Mouse (Mus musculus) intestine, embryonic 14.5 days (tissue): ENCODE measurements around the gene Srsf12. TPM values are rescaled to one million over a fixed set of nuclear protein-coding genes. Genes with fewer than 3 reads are reported as not detected.

Experiments used
- ATAC-seq: fragments of 200-750 bp; cut with Nextera tagmentation; replicated peaks from 2 replicates; pipeline ENCODE4 v1.8.0; 2017; ENCODE audit warnings: low read depth, moderate number of reproducible peaks, moderate TSS enrichment, moderate library complexity; ENCODE audit not compliant: low FRiP score, low TSS enrichment
- DNase-seq: peaks from one replicate; pipeline ENCODE4 v3.0.0-alpha.2; 2018; ENCODE audit warnings: low spot score
- H3K27ac ChIP-seq: fragments of 300-500 bp; sonication (generic); 2 replicates; pipeline ENCODE4 v1.5.1; 2014; ENCODE audit warnings: low read depth, mild to moderate bottlenecking, control low read depth
- H3K27me3 ChIP-seq: fragments of 300-500 bp; sonication (generic); replicated peaks from 2 replicates; pipeline ENCODE4 v1.6.1; 2014; ENCODE audit warnings: low read length, control low read depth; ENCODE audit not compliant: control insufficient read depth, insufficient read depth
- H3K36me3 ChIP-seq: fragments of 300-500 bp; sonication (generic); 2 replicates; pipeline ENCODE4 v1.6.1; 2014; ENCODE audit warnings: low read length, control low read depth; ENCODE audit not compliant: control insufficient read depth, insufficient read depth
- H3K4me1 ChIP-seq: fragments of 300-500 bp; sonication (generic); replicated peaks from 2 replicates; pipeline ENCODE4 v1.6.1; 2014; ENCODE audit warnings: low read length, control low read depth, mixed read lengths; ENCODE audit not compliant: control insufficient read depth, insufficient read depth
- H3K4me2 ChIP-seq: fragments of 300-500 bp; sonication (generic); 2 replicates; pipeline ENCODE4 v1.6.1; 2014; ENCODE audit warnings: low read length
- H3K4me3 ChIP-seq: fragments of 300-500 bp; sonication (generic); 2 replicates; pipeline ENCODE4 v1.5.1; 2014; ENCODE audit warnings: low read depth, low read length, control low read depth, mixed read lengths
- H3K9ac ChIP-seq: fragments of 300-500 bp; sonication (generic); 2 replicates; pipeline ENCODE4 v1.6.1; 2014; ENCODE audit warnings: mild to moderate bottlenecking, low read length
- H3K9me3 ChIP-seq: fragments of 300-500 bp; sonication (generic); 2 replicates; pipeline ENCODE4 v1.6.1; 2016; ENCODE audit warnings: low read length, control low read depth; ENCODE audit not compliant: control insufficient read depth
- WGBS: fragments of 180-500 bp; shearing (Covaris S2); extraction: QIAGEN DNeasy Blood & Tissue Kit; methylation state at CpG from one replicate; pipeline ENCODE4 v1.1.7; 2014; 5-methylcytosine and 5-hydroxymethylcytosine counted together
- polyA plus RNA-seq: library from polyadenylated mRNA; unstranded; fragments of >200 nt; fragmentation: Nextera tagmentation; extraction: Ambion mirVana; gene quantifications from 2 replicates; pipeline ENCODE4 v1.2.1, GENCODE M21; 2014

The Srsf12 gene
- polyA plus RNA-seq, 1 experiment from 2014 or later: 9.5 TPM

- DNase-seq: no peak
- Histone ChIP-seq H3K4me2 (no peak overlapping the region), H3K27me3 (no peaks in the 10 kb centered on the region), H3K4me1 (no peaks in the 10 kb centered on the region; the same call in 1 of the 2 replicates), H3K36me3 (no peaks in the 10 kb centered on the region), H3K4me3 (no peak overlapping the region), H3K27ac (no peak overlapping the region), H3K9ac (no peak overlapping the region), H3K9me3 (no peaks in the 10 kb centered on the region)
- 13% methylated on average over 1 of the region's 1 CpGs for WGBS
- no peak for ATAC-seq
These were observed 13.1 kb downstream of the Srsf12 start for GRCm38 (mm10) chr4:33221847-33222246.

GRCm38 (mm10) chr4:33224003-33224675, 15.3 kb downstream of the Srsf12 start:
- H3K9me3 ChIP-seq: no peaks in the 10 kb centered on the region
- no peaks in the 10 kb centered on the region for H3K27me3 ChIP-seq
- H3K4me3 ChIP-seq: no peak overlapping the region
- 58% methylated on average over 7 of the region's 7 CpGs for WGBS
- no peaks in the 10 kb centered on the region for H3K36me3 ChIP-seq
- no peak overlapping the region for H3K27ac ChIP-seq
- H3K4me2 ChIP-seq: no peak overlapping the region
- H3K4me1 ChIP-seq: no peaks in the 10 kb centered on the region; the same call in 1 of the 2 replicates
- no peak for DNase-seq
- no peak for ATAC-seq
- H3K9ac ChIP-seq: no peak overlapping the region

GRCm38 (mm10) chr4:33227164-33227563, 18.4 kb downstream of the Srsf12 start:
- H3K4me2 ChIP-seq: no peak overlapping the region
- no peak for ATAC-seq
- no peaks in the 10 kb centered on the region for H3K27me3 ChIP-seq
- no peaks in the 10 kb centered on the region for H3K4me1 ChIP-seq
- H3K27ac ChIP-seq: no peak overlapping the region
- no peaks in the 10 kb centered on the region for H3K9me3 ChIP-seq
- DNase-seq: no peak
- no peaks in the 10 kb centered on the region for H3K36me3 ChIP-seq
- WGBS: 83% methylated on average over 7 of the region's 7 CpGs
- no peak overlapping the region for H3K4me3 ChIP-seq
- no peak overlapping the region for H3K9ac ChIP-seq

- H3K27me3 ChIP-seq: no peaks in the 10 kb centered on the region
- no peak overlapping the region for H3K4me2 ChIP-seq
- no peaks in the 10 kb centered on the region for H3K36me3 ChIP-seq
- DNase-seq (no peak), ATAC-seq (no peak)
- no peaks in the 10 kb centered on the region for H3K9me3 ChIP-seq
- H3K4me1 ChIP-seq: no peaks in the 10 kb centered on the region
- no peak overlapping the region for H3K9ac ChIP-seq
- H3K27ac ChIP-seq: no peak overlapping the region
- no peak overlapping the region for H3K4me3 ChIP-seq
- 73% methylated on average over 4 of the region's 4 CpGs for WGBS
These were observed 20.8 kb downstream of the Srsf12 start for GRCm38 (mm10) chr4:33229639-33230038.

- 85% methylated on average over 18 of the region's 18 CpGs for WGBS
- H3K27ac ChIP-seq: no peak overlapping the region
- no peak overlapping the region for H3K4me3 ChIP-seq
- DNase-seq: no peak
- no peaks in the 10 kb centered on the region for H3K36me3 ChIP-seq
- no peaks in the 10 kb centered on the region for H3K27me3 ChIP-seq
- H3K4me2 ChIP-seq: no peak overlapping the region
- H3K9ac ChIP-seq: no peak overlapping the region
- no peaks in the 10 kb centered on the region for H3K4me1 ChIP-seq
- H3K9me3 ChIP-seq: no peaks in the 10 kb centered on the region
- no peak for ATAC-seq
These were observed 22.1 kb downstream of the Srsf12 start for GRCm38 (mm10) chr4:33230881-33231280.

- Histone ChIP-seq H3K27ac (0 out of 2 replicates have a peak overlapping the region, but pooled peaks have one; percentile 1), H3K4me1 (0 out of 2 replicates have a peak, but pooled peaks cover 8% of the 10 kb centered on the region), H3K9me3 (no peaks in the 10 kb centered on the region), H3K36me3 (peaks cover 39% of the 10 kb centered on the region), H3K4me3 (no peak overlapping the region), H3K4me2 (no peak overlapping the region), H3K9ac (no peak overlapping the region), H3K27me3 (no peaks in the 10 kb centered on the region)
- 55% methylated on average over 5 of the region's 5 CpGs for WGBS
- ATAC-seq (no peak), DNase-seq (no peak)
These were observed 33.7 kb downstream of the Srsf12 start for GRCm38 (mm10) chr4:33242536-33242935.

GRCm38 (mm10) chr4:33243016-33243758, 34.4 kb downstream of the Srsf12 start:
- 76% methylated on average over 12 of the region's 12 CpGs for WGBS
- Histone ChIP-seq H3K9ac (no peak overlapping the region), H3K4me2 (no peak overlapping the region), H3K4me1 (0 out of 2 replicates have a peak, but pooled peaks cover 8% of the 10 kb centered on the region), H3K36me3 (peaks cover 39% of the 10 kb centered on the region), H3K27me3 (no peaks in the 10 kb centered on the region), H3K27ac (no peak overlapping the region), H3K4me3 (no peak overlapping the region), H3K9me3 (no peaks in the 10 kb centered on the region)
- no peak for DNase-seq
- no peak for ATAC-seq

GRCm38 (mm10) chr4:33243921-33244320, 35.1 kb downstream of the Srsf12 start:
- H3K4me3 ChIP-seq: no peak overlapping the region
- no peaks in the 10 kb centered on the region for H3K27me3 ChIP-seq
- no peaks in the 10 kb centered on the region for H3K9me3 ChIP-seq
- 82% methylated on average over 4 of the region's 4 CpGs for WGBS
- no peak overlapping the region for H3K9ac ChIP-seq
- no peak overlapping the region for H3K27ac ChIP-seq
- ATAC-seq (no peak), DNase-seq (no peak)
- peaks cover 39% of the 10 kb centered on the region for H3K36me3 ChIP-seq
- H3K4me2 ChIP-seq: no peak overlapping the region
- H3K4me1 ChIP-seq: 0 out of 2 replicates have a peak, but pooled peaks cover 8% of the 10 kb centered on the region
